Mouse (Mus musculus) G1E-ER4 (cell line): Measurements from ENCODE around the gene Sel1l2. TPM values are rescaled to one million over a fixed set of nuclear protein-coding genes. Genes with fewer than 3 reads are reported as not detected.

Experiments
- GATA1 ChIP-seq: IDR thresholded peaks from one replicate; pipeline ENCODE4 v1.8.0; 2012; ENCODE audit warnings: low read length, inconsistent platforms
- polyA plus RNA-seq: library from polyadenylated mRNA; stranded (reverse); fragments of >175 nt; gene quantifications from 2 replicates; pipeline ENCODE4 v1.2.3, GENCODE M21; 2012

Gene Sel1l2
- polyA plus RNA-seq, 1 experiment, result not detected

GRCm38 (mm10) chr2:140243105-140243504 is 146.4 kb downstream of the Sel1l2 start:
- no peak for TF ChIP-seq GATA1

- TF ChIP-seq GATA1, result no peak
These were observed 147.1 kb downstream of the Sel1l2 start for GRCm38 (mm10) chr2:140242398-140242797.

- TF ChIP-seq GATA1, result no peak
These were observed 152.3 kb downstream of the Sel1l2 start for GRCm38 (mm10) chr2:140237245-140237644.

GRCm38 (mm10) chr2:140230295-140230694 is 159.2 kb downstream of the Sel1l2 start:
- TF ChIP-seq GATA1, result no peak

- TF ChIP-seq GATA1, result no peak
These were observed 169.2 kb downstream of the Sel1l2 start for GRCm38 (mm10) chr2:140220325-140220724.

- no peak for TF ChIP-seq GATA1
These were observed 173.5 kb downstream of the Sel1l2 start for GRCm38 (mm10) chr2:140215965-140216364.

GRCm38 (mm10) chr2:140215415-140215814 is 174.1 kb downstream of the Sel1l2 start:
- TF ChIP-seq GATA1, result no peak

GRCm38 (mm10) chr2:140214519-140215027 is 174.9 kb downstream of the Sel1l2 start:
- TF ChIP-seq GATA1, result no peak

- no peak for TF ChIP-seq GATA1
These were observed 185.8 kb downstream of the Sel1l2 start for GRCm38 (mm10) chr2:140203756-140204155.

GRCm38 (mm10) chr2:140202573-140202972 is 186.9 kb downstream of the Sel1l2 start:
- no peak for TF ChIP-seq GATA1

- no peak for TF ChIP-seq GATA1
These were observed 188.8 kb downstream of the Sel1l2 start for GRCm38 (mm10) chr2:140200713-140201112.

Other genes starting within 250 kb of the Sel1l2 start
- gene Gm17374, start 237.7 kb downstream of the Sel1l2 start, polyA plus RNA-seq, result not detected in 2 replicates
- gene Esf1, start 219.1 kb downstream of the Sel1l2 start, polyA plus RNA-seq, result 1.3 and 2.8 TPM in 2 replicates
- 14.4 and 15.1 TPM in 2 replicates for gene Ndufaf5, start 219.1 kb downstream of the Sel1l2 start, polyA plus RNA-seq
- not detected in 2 replicates for gene Macrod2, start 5.6 kb upstream of the Sel1l2 start, polyA plus RNA-seq